Mouse (Mus musculus) midbrain, embryonic 12.5 days (tissue): ENCODE data around the gene Prkg1. TPM values are rescaled to one million over a fixed set of nuclear protein-coding genes. Genes with fewer than 3 reads are reported as not detected.

Experiments
- ATAC-seq: fragments of 200-750 bp; cut with Nextera tagmentation; 2 replicates; pipeline ENCODE4 v1.8.0; 2017; ENCODE audit warnings: low read depth, moderate TSS enrichment, moderate library complexity; ENCODE audit not compliant: low FRiP score
- H3K27ac ChIP-seq: fragments of 300-500 bp; sonication (generic); replicated peaks from 2 replicates; pipeline ENCODE4 v1.5.1; 2016; ENCODE audit warnings: mild to moderate bottlenecking
- H3K27me3 ChIP-seq: fragments of 300-500 bp; sonication (generic); 2 replicates; pipeline ENCODE4 v1.6.1; 2016; ENCODE audit warnings: mild to moderate bottlenecking
- H3K36me3 ChIP-seq: fragments of 300-500 bp; sonication (generic); 2 replicates; pipeline ENCODE4 v1.6.1; 2016
- H3K4me1 ChIP-seq: fragments of 300-500 bp; sonication (generic); 2 replicates; pipeline ENCODE4 v1.6.1; 2016
- H3K4me2 ChIP-seq: fragments of 300-500 bp; sonication (generic); replicated peaks from 2 replicates; pipeline ENCODE4 v1.6.1; 2016; ENCODE audit warnings: mild to moderate bottlenecking, moderate library complexity
- H3K4me3 ChIP-seq: fragments of 300-500 bp; sonication (generic); 2 replicates; pipeline ENCODE4 v1.5.1; 2016; ENCODE audit warnings: mild to moderate bottlenecking
- H3K9ac ChIP-seq: fragments of 300-500 bp; sonication (generic); replicated peaks from 2 replicates; pipeline ENCODE4 v1.6.1; 2016; ENCODE audit warnings: mild to moderate bottlenecking, moderate library complexity
- H3K9me3 ChIP-seq: fragments of 300-500 bp; sonication (generic); 2 replicates; pipeline ENCODE4 v1.6.1; 2016; ENCODE audit warnings: mild to moderate bottlenecking
- WGBS: fragments of 180-500 bp; shearing (Covaris S2); methylation state at CpG from one replicate; pipeline ENCODE4 v1.1.7; 2016; 5-methylcytosine and 5-hydroxymethylcytosine counted together
- polyA plus RNA-seq: library from polyadenylated mRNA; unstranded; fragments of >200 nt; fragmentation: Nextera tagmentation; extraction: Ambion mirVana; gene quantifications from 2 replicates; pipeline ENCODE4 v1.2.1, GENCODE M21; 2016

Prkg1 gene
- polyA plus RNA-seq, 1 experiment from 2014 or later, result 8.7 TPM

- Histone ChIP-seq H3K4me1 (no peaks in the 10 kb centered on the region), H3K9me3 (no peaks in the 10 kb centered on the region), H3K27ac (no peak overlapping the region), H3K36me3 (no peaks in the 10 kb centered on the region), H3K9ac (no peak overlapping the region), H3K4me3 (no peak overlapping the region), H3K4me2 (no peak overlapping the region), H3K27me3 (peaks cover 6% of the 10 kb centered on the region; the same call in 1 of the 2 replicates)
- ATAC-seq, result no peak
- WGBS, result 59% methylated on average over 1 of the region's 1 CpGs
These were observed 700.1 kb downstream of the Prkg1 start for GRCm38 (mm10) chr19:31064740-31065139.

- Histone ChIP-seq H3K27me3 (no peaks in the 10 kb centered on the region), H3K9ac (no peak overlapping the region), H3K4me1 (no peaks in the 10 kb centered on the region), H3K27ac (no peak overlapping the region), H3K36me3 (no peaks in the 10 kb centered on the region), H3K4me2 (no peak overlapping the region), H3K9me3 (no peaks in the 10 kb centered on the region), H3K4me3 (no peak overlapping the region)
- no peak for ATAC-seq
- WGBS, result 97% methylated on average over 4 of the region's 4 CpGs
These were observed 718.2 kb downstream of the Prkg1 start for GRCm38 (mm10) chr19:31046601-31047000.

GRCm38 (mm10) chr19:31040948-31041847 is 723.6 kb downstream of the Prkg1 start:
- no peaks in the 10 kb centered on the region for H3K9me3 ChIP-seq
- H3K9ac ChIP-seq, result peak overlapping the region; percentile 24; the same call in 1 of the 2 replicates
- H3K4me3 ChIP-seq, result no peak overlapping the region
- 56% methylated on average over 2 of the region's 2 CpGs for whole genome bisulfite sequencing
- H3K4me2 ChIP-seq, result no peak overlapping the region
- ATAC-seq, result peak; percentile 76
- H3K4me1 ChIP-seq, result peaks cover 7% of the 10 kb centered on the region; the same call in 1 of the 2 replicates
- no peaks in the 10 kb centered on the region for H3K27me3 ChIP-seq
- no peaks in the 10 kb centered on the region for H3K36me3 ChIP-seq
- no peak overlapping the region for H3K27ac ChIP-seq

- H3K9ac ChIP-seq, result no peak overlapping the region
- WGBS, result 77% methylated on average over 3 of the region's 3 CpGs
- no peaks in the 10 kb centered on the region for H3K36me3 ChIP-seq
- H3K4me3 ChIP-seq, result no peak overlapping the region
- no peak overlapping the region for H3K4me2 ChIP-seq
- no peak for ATAC-seq
- H3K27ac ChIP-seq, result no peak overlapping the region
- no peaks in the 10 kb centered on the region for H3K9me3 ChIP-seq
- no peaks in the 10 kb centered on the region for H3K27me3 ChIP-seq
- peaks cover 7% of the 10 kb centered on the region; the same call in 1 of the 2 replicates for H3K4me1 ChIP-seq
These were observed 725.9 kb downstream of the Prkg1 start for GRCm38 (mm10) chr19:31038951-31039350.

GRCm38 (mm10) chr19:31031596-31031995 is 733.2 kb downstream of the Prkg1 start:
- no peak overlapping the region for H3K4me3 ChIP-seq
- H3K9ac ChIP-seq, result no peak overlapping the region
- 69% methylated on average over 6 of the region's 6 CpGs for WGBS
- no peaks in the 10 kb centered on the region for H3K27me3 ChIP-seq
- no peaks in the 10 kb centered on the region for H3K4me1 ChIP-seq
- no peak for ATAC-seq
- H3K27ac ChIP-seq, result no peak overlapping the region
- H3K36me3 ChIP-seq, result no peaks in the 10 kb centered on the region
- no peak overlapping the region for H3K4me2 ChIP-seq
- no peaks in the 10 kb centered on the region for H3K9me3 ChIP-seq

GRCm38 (mm10) chr19:31026797-31027196 is 738.0 kb downstream of the Prkg1 start:
- ATAC-seq, result no peak
- WGBS, result 76% methylated on average over 5 of the region's 5 CpGs
- no peaks in the 10 kb centered on the region for H3K4me1 ChIP-seq

GRCm38 (mm10) chr19:31011528-31012133 is 753.2 kb downstream of the Prkg1 start:
- Histone ChIP-seq H3K4me1 (no peaks in the 10 kb centered on the region), H3K9ac (no peak overlapping the region), H3K36me3 (no peaks in the 10 kb centered on the region), H3K27ac (no peak overlapping the region), H3K9me3 (no peaks in the 10 kb centered on the region), H3K4me3 (no peak overlapping the region), H3K27me3 (no peaks in the 10 kb centered on the region), H3K4me2 (no peak overlapping the region)
- ATAC-seq, result no peak
- WGBS, result 77% methylated on average over 3 of the region's 3 CpGs

More at GRCm38 (mm10) chr19:31026797-31027196, 738.0 kb downstream of the Prkg1 start:
- no peak overlapping the region for H3K27ac ChIP-seq
- H3K4me2 ChIP-seq, result no peak overlapping the region
- H3K27me3 ChIP-seq, result no peaks in the 10 kb centered on the region
- no peak overlapping the region for H3K9ac ChIP-seq
- no peaks in the 10 kb centered on the region for H3K36me3 ChIP-seq
- no peak overlapping the region for H3K4me3 ChIP-seq
- no peaks in the 10 kb centered on the region for H3K9me3 ChIP-seq

GRCm38 (mm10) chr19:30998572-30998971 is 766.3 kb downstream of the Prkg1 start:
- Histone ChIP-seq H3K9me3 (no peaks in the 10 kb centered on the region), H3K27ac (no peak overlapping the region), H3K4me2 (no peak overlapping the region), H3K36me3 (no peaks in the 10 kb centered on the region), H3K4me1 (no peaks in the 10 kb centered on the region), H3K9ac (no peak overlapping the region), H3K27me3 (no peaks in the 10 kb centered on the region), H3K4me3 (no peak overlapping the region)
- ATAC-seq, result no peak
- WGBS, result 90% methylated on average over 2 of the region's 2 CpGs

- Histone ChIP-seq H3K27ac (no peak overlapping the region), H3K36me3 (no peaks in the 10 kb centered on the region), H3K4me2 (no peak overlapping the region), H3K4me3 (no peak overlapping the region), H3K9ac (no peak overlapping the region), H3K9me3 (no peaks in the 10 kb centered on the region), H3K27me3 (no peaks in the 10 kb centered on the region), H3K4me1 (no peaks in the 10 kb centered on the region)
- ATAC-seq, result no peak
- 74% methylated on average over 4 of the region's 4 CpGs for WGBS
These were observed 774.4 kb downstream of the Prkg1 start for GRCm38 (mm10) chr19:30990390-30990789.

GRCm38 (mm10) chr19:30982436-30982835 is 782.4 kb downstream of the Prkg1 start:
- Histone ChIP-seq H3K27ac (no peak overlapping the region), H3K9me3 (no peaks in the 10 kb centered on the region), H3K36me3 (no peaks in the 10 kb centered on the region), H3K4me1 (no peaks in the 10 kb centered on the region), H3K4me3 (no peak overlapping the region), H3K4me2 (no peak overlapping the region), H3K27me3 (no peaks in the 10 kb centered on the region), H3K9ac (no peak overlapping the region)
- WGBS, result 81% methylated on average over 4 of the region's 4 CpGs
- no peak for ATAC-seq

GRCm38 (mm10) chr19:30978096-30978495 is 786.7 kb downstream of the Prkg1 start:
- Histone ChIP-seq H3K27me3 (no peaks in the 10 kb centered on the region), H3K36me3 (no peaks in the 10 kb centered on the region), H3K9ac (no peak overlapping the region), H3K4me1 (no peaks in the 10 kb centered on the region), H3K9me3 (no peaks in the 10 kb centered on the region), H3K4me3 (no peak overlapping the region), H3K27ac (no peak overlapping the region), H3K4me2 (no peak overlapping the region)
- 88% methylated on average over 4 of the region's 4 CpGs for WGBS
- no peak for ATAC-seq

- WGBS, result 71% methylated on average over 3 of the region's 3 CpGs
- Histone ChIP-seq H3K9ac (no peak overlapping the region), H3K4me1 (no peaks in the 10 kb centered on the region), H3K9me3 (no peaks in the 10 kb centered on the region), H3K36me3 (no peaks in the 10 kb centered on the region), H3K4me3 (no peak overlapping the region), H3K27me3 (no peaks in the 10 kb centered on the region), H3K27ac (no peak overlapping the region), H3K4me2 (no peak overlapping the region)
- ATAC-seq, result no peak
These were observed 814.2 kb downstream of the Prkg1 start for GRCm38 (mm10) chr19:30950610-30951009.
